Mouse (Mus musculus) intestine, embryonic 15.5 days (tissue): ENCODE measurements at regions not wholly inside any gene's neighbourhood (a gene's known extent, or its start where the extent isn't known, plus 50 kb on each side); places are given as distances from the start of the nearest gene placed in this dataset.

Experiments
- ATAC-seq: fragments of 200-750 bp; cut with Nextera tagmentation; 2 replicates; pipeline ENCODE4 v1.8.0; 2017; ENCODE audit warnings: moderate TSS enrichment, moderate library complexity
- H3K27ac ChIP-seq: fragments of 300-500 bp; sonication (generic); 2 replicates; pipeline ENCODE4 v1.5.1; 2015; ENCODE audit warnings: mild to moderate bottlenecking, inconsistent platforms
- H3K27me3 ChIP-seq: fragments of 300-500 bp; sonication (generic); replicated peaks from 2 replicates; pipeline ENCODE4 v1.6.1; 2015; ENCODE audit warnings: inconsistent platforms
- H3K36me3 ChIP-seq: fragments of 300-500 bp; sonication (generic); 2 replicates; pipeline ENCODE4 v1.6.1; 2015; ENCODE audit warnings: inconsistent platforms
- H3K4me1 ChIP-seq: fragments of 300-500 bp; sonication (generic); replicated peaks from 2 replicates; pipeline ENCODE4 v1.6.1; 2015; ENCODE audit warnings: inconsistent platforms
- H3K4me2 ChIP-seq: fragments of 300-500 bp; sonication (generic); replicated peaks from 2 replicates; pipeline ENCODE4 v1.6.1; 2015; ENCODE audit warnings: mild to moderate bottlenecking, inconsistent platforms
- H3K4me3 ChIP-seq: fragments of 300-500 bp; sonication (generic); replicated peaks from 2 replicates; pipeline ENCODE4 v1.5.1; 2015; ENCODE audit warnings: inconsistent platforms
- H3K9ac ChIP-seq: fragments of 300-500 bp; sonication (generic); 2 replicates; pipeline ENCODE4 v1.6.1; 2015; ENCODE audit warnings: inconsistent platforms
- H3K9me3 ChIP-seq: fragments of 300-500 bp; sonication (generic); 2 replicates; pipeline ENCODE4 v1.6.1; 2016; ENCODE audit warnings: inconsistent platforms
- WGBS: fragments of 180-500 bp; shearing (Covaris S2); methylation state at CpG from one replicate; pipeline ENCODE4 v1.1.7; 2015; 5-methylcytosine and 5-hydroxymethylcytosine counted together

GRCm38 (mm10) chr12:73409481-73410085 is 123.0 kb downstream of the Slc38a6 start:
- H3K27ac ChIP-seq, result no peak overlapping the region
- no peak for ATAC-seq
- H3K4me3 ChIP-seq, result no peak overlapping the region
- no peaks in the 10 kb centered on the region for H3K27me3 ChIP-seq
- no peaks in the 10 kb centered on the region for H3K9me3 ChIP-seq
- H3K9ac ChIP-seq, result no peak overlapping the region
- H3K4me2 ChIP-seq, result no peak overlapping the region
- WGBS, result 85% methylated on average over 4 of the region's 4 CpGs
- H3K36me3 ChIP-seq, result no peaks in the 10 kb centered on the region
- peaks cover 8% of the 10 kb centered on the region; the same call in 1 of the 2 replicates for H3K4me1 ChIP-seq

- 73% methylated on average over 7 of the region's 7 CpGs for WGBS
- Histone ChIP-seq H3K4me2 (no peak overlapping the region), H3K9me3 (no peaks in the 10 kb centered on the region), H3K4me1 (peaks cover 9% of the 10 kb centered on the region; the same call in 1 of the 2 replicates), H3K27ac (no peak overlapping the region), H3K9ac (no peak overlapping the region), H3K36me3 (no peaks in the 10 kb centered on the region), H3K27me3 (no peaks in the 10 kb centered on the region), H3K4me3 (no peak overlapping the region)
- no peak for ATAC-seq
Observed at GRCm38 (mm10) chr12:73408614-73409013, 122.0 kb downstream of the Slc38a6 start.

GRCm38 (mm10) chr12:73408165-73408564 is 121.6 kb downstream of the Slc38a6 start:
- WGBS, result 80% methylated on average over 11 of the region's 11 CpGs
- no peak for ATAC-seq

GRCm38 (mm10) chr12:73406556-73407087 is 120.0 kb downstream of the Slc38a6 start:
- Histone ChIP-seq H3K36me3 (no peaks in the 10 kb centered on the region), H3K4me1 (peaks cover 8% of the 10 kb centered on the region; the same call in 1 of the 2 replicates), H3K4me3 (no peak overlapping the region), H3K27ac (no peak overlapping the region), H3K9me3 (no peaks in the 10 kb centered on the region), H3K9ac (no peak overlapping the region), H3K27me3 (no peaks in the 10 kb centered on the region), H3K4me2 (no peak overlapping the region)
- WGBS, result 88% methylated on average over 8 of the region's 8 CpGs
- no peak for ATAC-seq

More at GRCm38 (mm10) chr12:73408165-73408564, 121.6 kb downstream of the Slc38a6 start:
- no peaks in the 10 kb centered on the region for H3K27me3 ChIP-seq
- no peaks in the 10 kb centered on the region for H3K36me3 ChIP-seq
- no peak overlapping the region for H3K9ac ChIP-seq
- H3K4me1 ChIP-seq, result peaks cover 8% of the 10 kb centered on the region; the same call in 1 of the 2 replicates
- H3K9me3 ChIP-seq, result no peaks in the 10 kb centered on the region
- H3K4me2 ChIP-seq, result no peak overlapping the region
- no peak overlapping the region for H3K27ac ChIP-seq
- no peak overlapping the region for H3K4me3 ChIP-seq

GRCm38 (mm10) chr12:73405583-73405982 is 119.0 kb downstream of the Slc38a6 start:
- Histone ChIP-seq H3K36me3 (no peaks in the 10 kb centered on the region), H3K9me3 (no peaks in the 10 kb centered on the region), H3K27me3 (no peaks in the 10 kb centered on the region), H3K4me3 (no peak overlapping the region), H3K9ac (no peak overlapping the region), H3K27ac (no peak overlapping the region), H3K4me1 (peaks cover 8% of the 10 kb centered on the region; the same call in 1 of the 2 replicates), H3K4me2 (no peak overlapping the region)
- no peak for ATAC-seq
- 78% methylated on average over 9 of the region's 9 CpGs for WGBS

- WGBS, result 57% methylated on average over 8 of the region's 8 CpGs
- Histone ChIP-seq H3K27me3 (no peaks in the 10 kb centered on the region), H3K27ac (no peak overlapping the region), H3K36me3 (no peaks in the 10 kb centered on the region), H3K4me2 (no peak overlapping the region), H3K9ac (no peak overlapping the region), H3K4me3 (no peak overlapping the region), H3K9me3 (no peaks in the 10 kb centered on the region), H3K4me1 (peaks cover 8% of the 10 kb centered on the region; the same call in 1 of the 2 replicates)
- ATAC-seq, result no peak
Observed at GRCm38 (mm10) chr12:73405106-73405505, 118.5 kb downstream of the Slc38a6 start.

- 50% methylated on average over 13 of the region's 13 CpGs for WGBS
- Histone ChIP-seq H3K9ac (no peak overlapping the region), H3K9me3 (no peaks in the 10 kb centered on the region), H3K27ac (no peak overlapping the region), H3K4me2 (no peak overlapping the region), H3K4me1 (peaks cover 8% of the 10 kb centered on the region; the same call in 1 of the 2 replicates), H3K4me3 (no peak overlapping the region), H3K36me3 (no peaks in the 10 kb centered on the region), H3K27me3 (no peaks in the 10 kb centered on the region)
- no peak for ATAC-seq
Observed at GRCm38 (mm10) chr12:73403906-73404474, 117.4 kb downstream of the Slc38a6 start.
